Mouse (Mus musculus) lung, adult 2 months (tissue): ENCODE data around the gene Ncl.

Experiments
- CTCF ChIP-seq: fragments of 200-500 bp; IDR thresholded peaks from 2 replicates; pipeline ENCODE4 v1.5.1; 2011; ENCODE audit warnings: mild to moderate bottlenecking, low read length, control low read depth; ENCODE audit not compliant: insufficient read depth
- POLR2A ChIP-seq: fragments of 200-500 bp; IDR thresholded peaks from 2 replicates; pipeline ENCODE4 v1.6.1; 2011; ENCODE audit warnings: low read depth, mild to moderate bottlenecking, control low read depth, low read length, borderline replicate concordance; ENCODE audit errors: extremely low read depth

GRCm38 (mm10) chr1:86339156-86339812 lies 19.9 kb downstream of the Ncl start:
- TF ChIP-seq CTCF (peak; percentile 66), POLR2A (no peak)
